Mouse (Mus musculus): ENCODE measurements around the gene Gm43518. TPM values are rescaled to one million over a fixed set of nuclear protein-coding genes. Genes with fewer than 3 reads are reported as not detected.

Gene Gm43518
- polyA plus RNA-seq, 1 experiment from 2014 or later = 3.2 TPM

- peaks cover 28% of the 10 kb centered on the region for H3K4me1 ChIP-seq
- no peak for DNase-seq (ENCODE audit: low spot score)
- 84% methylated on average over 6 of the region's 6 CpGs for WGBS
- no peaks in the 10 kb centered on the region for H3K9me3 ChIP-seq (replicated peaks)
- H3K4me3 ChIP-seq = no peak overlapping the region
- no peaks in the 10 kb centered on the region for H3K36me3 ChIP-seq
- H3K27ac ChIP-seq = no peak overlapping the region
- peaks cover 50% of the 10 kb centered on the region for H3K27me3 ChIP-seq (ENCODE audit: low read depth, poor library complexity, severe bottlenecking)
Observed at GRCm38 (mm10) chr5:123972453-123972852, 45.2 kb downstream of the Gm43518 start.

- H3K4me3 ChIP-seq = peak within 1 kb of the TSS; percentile 80
- peaks cover 32% of the 10 kb centered on the region for H3K4me1 ChIP-seq
- 2% methylated on average over 84 of the region's 106 CpGs for WGBS
- peak within 1 kb of the TSS; percentile 83 for H3K27ac ChIP-seq
- H3K9me3 ChIP-seq (replicated peaks) = no peaks in the 10 kb centered on the region
- peak; percentile 69 for DNase-seq (ENCODE audit: low spot score)
- peaks cover 50% of the 10 kb centered on the region for H3K27me3 ChIP-seq (ENCODE audit: low read depth, poor library complexity, severe bottlenecking)
- H3K36me3 ChIP-seq = no peaks in the 10 kb centered on the region
Observed at GRCm38 (mm10) chr5:123973299-123974178, 46.3 kb downstream of the Gm43518 start, which contains the start of gene Hip1r. Gene Hip1r, plus strand, starts transcription at chr5:123973628.

GRCm38 (mm10) chr5:123974179-123974485 lies 46.9 kb downstream of the Gm43518 start:
- H3K36me3 ChIP-seq = no peaks in the 10 kb centered on the region
- DNase-seq (ENCODE audit: low spot score) = no peak
- H3K9me3 ChIP-seq (replicated peaks) = no peaks in the 10 kb centered on the region
- peak overlapping the region; percentile 83; the same call in 1 of the 2 replicates for H3K27ac ChIP-seq
- peaks cover 50% of the 10 kb centered on the region for H3K27me3 ChIP-seq (ENCODE audit: low read depth, poor library complexity, severe bottlenecking)
- 1% methylated on average over 14 of the region's 14 CpGs for WGBS
- peaks cover 33% of the 10 kb centered on the region for H3K4me1 ChIP-seq
- H3K4me3 ChIP-seq = peak overlapping the region; percentile 80

- H3K27me3 ChIP-seq (ENCODE audit: low read depth, poor library complexity, severe bottlenecking) = peaks cover 50% of the 10 kb centered on the region
- 33% methylated on average over 11 of the region's 11 CpGs for WGBS
Observed at GRCm38 (mm10) chr5:123974616-123975111, 47.4 kb downstream of the Gm43518 start.

GRCm38 (mm10) chr5:123975668-123976180 lies 48.5 kb downstream of the Gm43518 start:
- no peak overlapping the region for H3K27ac ChIP-seq
- H3K27me3 ChIP-seq (ENCODE audit: low read depth, poor library complexity, severe bottlenecking) = peaks cover 50% of the 10 kb centered on the region
- no peaks in the 10 kb centered on the region for H3K36me3 ChIP-seq
- WGBS = 71% methylated on average over 6 of the region's 6 CpGs
- no peak overlapping the region for H3K4me3 ChIP-seq
- peaks cover 39% of the 10 kb centered on the region for H3K4me1 ChIP-seq
- DNase-seq (ENCODE audit: low spot score) = no peak
- no peaks in the 10 kb centered on the region for H3K9me3 ChIP-seq (replicated peaks)

More at GRCm38 (mm10) chr5:123974616-123975111, 47.4 kb downstream of the Gm43518 start:
- Histone ChIP-seq H3K36me3 (no peaks in the 10 kb centered on the region), H3K27ac (no peak overlapping the region), H3K4me1 (peaks cover 38% of the 10 kb centered on the region), H3K4me3 (peak overlapping the region; percentile 80), H3K9me3 (replicated peaks) (no peaks in the 10 kb centered on the region)
- no peak for DNase-seq (ENCODE audit: low spot score)

- no peak for DNase-seq (ENCODE audit: low spot score)
- Histone ChIP-seq H3K36me3 (no peaks in the 10 kb centered on the region), H3K27me3 (ENCODE audit: low read depth, poor library complexity, severe bottlenecking) (peaks cover 44% of the 10 kb centered on the region), H3K9me3 (replicated peaks) (no peaks in the 10 kb centered on the region), H3K4me1 (peaks cover 44% of the 10 kb centered on the region), H3K4me3 (no peak overlapping the region), H3K27ac (no peak overlapping the region)
- 29% methylated on average over 3 of the region's 3 CpGs for WGBS
Observed at GRCm38 (mm10) chr5:123977231-123977630, 50.0 kb downstream of the Gm43518 start.

GRCm38 (mm10) chr5:123978131-123978530 lies 50.9 kb downstream of the Gm43518 start:
- no peak overlapping the region for H3K4me3 ChIP-seq
- no peak for DNase-seq (ENCODE audit: low spot score)
- H3K27me3 ChIP-seq (ENCODE audit: low read depth, poor library complexity, severe bottlenecking) = peaks cover 35% of the 10 kb centered on the region
- 82% methylated on average over 5 of the region's 5 CpGs for WGBS
- no peak overlapping the region for H3K27ac ChIP-seq
- peaks cover 49% of the 10 kb centered on the region for H3K4me1 ChIP-seq
- no peaks in the 10 kb centered on the region for H3K9me3 ChIP-seq (replicated peaks)
- H3K36me3 ChIP-seq = no peaks in the 10 kb centered on the region

- 81% methylated on average over 18 of the region's 18 CpGs for WGBS
- Histone ChIP-seq H3K4me1 (peaks cover 36% of the 10 kb centered on the region), H3K36me3 (no peaks in the 10 kb centered on the region), H3K27ac (no peak overlapping the region), H3K9me3 (replicated peaks) (no peaks in the 10 kb centered on the region), H3K4me3 (no peak overlapping the region), H3K27me3 (ENCODE audit: low read depth, poor library complexity, severe bottlenecking) (peaks cover 24% of the 10 kb centered on the region)
- no peak for DNase-seq (ENCODE audit: low spot score)
Observed at GRCm38 (mm10) chr5:123979221-123979979, 52.2 kb downstream of the Gm43518 start.

GRCm38 (mm10) chr5:123979980-123980369 lies 52.8 kb downstream of the Gm43518 start:
- H3K9me3 ChIP-seq (replicated peaks) = no peaks in the 10 kb centered on the region
- peaks cover 31% of the 10 kb centered on the region for H3K4me1 ChIP-seq
- no peak overlapping the region for H3K27ac ChIP-seq
- peaks cover 18% of the 10 kb centered on the region for H3K27me3 ChIP-seq (ENCODE audit: low read depth, poor library complexity, severe bottlenecking)
- no peak overlapping the region for H3K4me3 ChIP-seq
- no peaks in the 10 kb centered on the region for H3K36me3 ChIP-seq
- 57% methylated on average over 4 of the region's 4 CpGs for WGBS
- DNase-seq (ENCODE audit: low spot score) = no peak

- DNase-seq (ENCODE audit: low spot score) = no peak
- Histone ChIP-seq H3K36me3 (no peaks in the 10 kb centered on the region), H3K27me3 (ENCODE audit: low read depth, poor library complexity, severe bottlenecking) (peaks cover 11% of the 10 kb centered on the region), H3K4me1 (peaks cover 36% of the 10 kb centered on the region), H3K9me3 (replicated peaks) (no peaks in the 10 kb centered on the region), H3K4me3 (no peak overlapping the region), H3K27ac (no peak overlapping the region)
- 85% methylated on average over 9 of the region's 9 CpGs for WGBS
Observed at GRCm38 (mm10) chr5:123980521-123981249, 53.5 kb downstream of the Gm43518 start.

GRCm38 (mm10) chr5:123981250-123981554 lies 54.0 kb downstream of the Gm43518 start:
- H3K4me3 ChIP-seq = no peak overlapping the region
- peaks cover 41% of the 10 kb centered on the region for H3K4me1 ChIP-seq
- no peaks in the 10 kb centered on the region for H3K36me3 ChIP-seq
- H3K27ac ChIP-seq = no peak overlapping the region
- 86% methylated on average over 6 of the region's 6 CpGs for WGBS
- no peak for DNase-seq (ENCODE audit: low spot score)
- H3K9me3 ChIP-seq (replicated peaks) = no peaks in the 10 kb centered on the region
- peaks cover 6% of the 10 kb centered on the region for H3K27me3 ChIP-seq (ENCODE audit: low read depth, poor library complexity, severe bottlenecking)

- Histone ChIP-seq H3K9me3 (replicated peaks) (no peaks in the 10 kb centered on the region), H3K27ac (no peak overlapping the region), H3K4me3 (no peak overlapping the region), H3K36me3 (no peaks in the 10 kb centered on the region), H3K4me1 (peaks cover 43% of the 10 kb centered on the region), H3K27me3 (ENCODE audit: low read depth, poor library complexity, severe bottlenecking) (no peaks in the 10 kb centered on the region)
- DNase-seq (ENCODE audit: low spot score) = no peak
- WGBS = 83% methylated on average over 11 of the region's 11 CpGs
Observed at GRCm38 (mm10) chr5:123982838-123983237, 55.6 kb downstream of the Gm43518 start.

Data from limb, embryonic 10.5 days (tissue).